Mouse (Mus musculus): ENCODE measurements around the gene Brinp2. TPM values are rescaled to one million over a fixed set of nuclear protein-coding genes. Genes with fewer than 3 reads are reported as not detected.

Brinp2 gene
- polyA plus RNA-seq, 1 experiment = 0.35 TPM

GRCm38 (mm10) chr1:158323325-158323724 is 32.8 kb downstream of the Brinp2 start:
- H3K4me1 ChIP-seq (ENCODE audit: control insufficient read depth, insufficient read depth, low read length) = no peaks in the 10 kb centered on the region
- no peak overlapping the region for H3K4me3 ChIP-seq (replicated peaks; ENCODE audit: control insufficient read depth, low read depth, low read length)
- WGBS = 73% methylated on average over 6 of the region's 6 CpGs
- H3K27ac ChIP-seq (ENCODE audit: control insufficient read depth, insufficient read depth, low read depth, low read length, poor library complexity) = no peak overlapping the region
- no peak for TF ChIP-seq CTCF (IDR thresholded peaks at IDR 0.05; ENCODE audit: control insufficient read depth, insufficient read depth, low read length)
- no peak for TF ChIP-seq POLR2A (IDR thresholded peaks at IDR 0.05; ENCODE audit: borderline replicate concordance, control insufficient read depth, low read depth, low read length)

GRCm38 (mm10) chr1:158310426-158311156 is 45.5 kb downstream of the Brinp2 start:
- no peak for TF ChIP-seq CTCF (IDR thresholded peaks at IDR 0.05; ENCODE audit: control insufficient read depth, insufficient read depth, low read length)
- TF ChIP-seq POLR2A (IDR thresholded peaks at IDR 0.05; ENCODE audit: borderline replicate concordance, control insufficient read depth, low read depth, low read length) = no peak
- H3K4me1 ChIP-seq (ENCODE audit: control insufficient read depth, insufficient read depth, low read length) = no peaks in the 10 kb centered on the region
- 61% methylated on average over 5 of the region's 5 CpGs for WGBS
- no peak overlapping the region for H3K4me3 ChIP-seq (replicated peaks; ENCODE audit: control insufficient read depth, low read depth, low read length)
- H3K27ac ChIP-seq (ENCODE audit: control insufficient read depth, insufficient read depth, low read depth, low read length, poor library complexity) = no peak overlapping the region

- Histone ChIP-seq H3K4me3 (replicated peaks; ENCODE audit: control insufficient read depth, low read depth, low read length) (no peak overlapping the region), H3K4me1 (ENCODE audit: control insufficient read depth, insufficient read depth, low read length) (no peaks in the 10 kb centered on the region), H3K27ac (ENCODE audit: control insufficient read depth, insufficient read depth, low read depth, low read length, poor library complexity) (no peak overlapping the region)
- TF ChIP-seq POLR2A (IDR thresholded peaks at IDR 0.05; ENCODE audit: borderline replicate concordance, control insufficient read depth, low read depth, low read length) = no peak
- WGBS = 72% methylated on average over 7 of the region's 7 CpGs
Measured at GRCm38 (mm10) chr1:158297042-158297441, 59.1 kb downstream of the Brinp2 start.

- Histone ChIP-seq H3K4me3 (replicated peaks; ENCODE audit: control insufficient read depth, low read depth, low read length) (no peak overlapping the region), H3K27ac (ENCODE audit: control insufficient read depth, insufficient read depth, low read depth, low read length, poor library complexity) (no peak overlapping the region), H3K4me1 (ENCODE audit: control insufficient read depth, insufficient read depth, low read length) (no peaks in the 10 kb centered on the region)
- no peak for TF ChIP-seq CTCF (IDR thresholded peaks at IDR 0.05; ENCODE audit: control insufficient read depth, insufficient read depth, low read length)
- TF ChIP-seq POLR2A (IDR thresholded peaks at IDR 0.05; ENCODE audit: borderline replicate concordance, control insufficient read depth, low read depth, low read length) = no peak
- 72% methylated on average over 8 of the region's 8 CpGs for WGBS
Measured at GRCm38 (mm10) chr1:158296287-158296931, 59.7 kb downstream of the Brinp2 start.

GRCm38 (mm10) chr1:158295270-158295669 is 60.9 kb downstream of the Brinp2 start:
- H3K4me3 ChIP-seq (replicated peaks; ENCODE audit: control insufficient read depth, low read depth, low read length) = no peak overlapping the region
- H3K4me1 ChIP-seq (ENCODE audit: control insufficient read depth, insufficient read depth, low read length) = no peaks in the 10 kb centered on the region
- H3K27ac ChIP-seq (ENCODE audit: control insufficient read depth, insufficient read depth, low read depth, low read length, poor library complexity) = no peak overlapping the region
- TF ChIP-seq CTCF (IDR thresholded peaks at IDR 0.05; ENCODE audit: control insufficient read depth, insufficient read depth, low read length) (no peak), POLR2A (IDR thresholded peaks at IDR 0.05; ENCODE audit: borderline replicate concordance, control insufficient read depth, low read depth, low read length) (no peak)
- 64% methylated on average over 16 of the region's 16 CpGs for WGBS

GRCm38 (mm10) chr1:158285198-158285597 is 70.9 kb downstream of the Brinp2 start:
- TF ChIP-seq CTCF (IDR thresholded peaks at IDR 0.05; ENCODE audit: control insufficient read depth, insufficient read depth, low read length) = no peak
- no peak for TF ChIP-seq POLR2A (IDR thresholded peaks at IDR 0.05; ENCODE audit: borderline replicate concordance, control insufficient read depth, low read depth, low read length)
- Histone ChIP-seq H3K27ac (ENCODE audit: control insufficient read depth, insufficient read depth, low read depth, low read length, poor library complexity) (no peak overlapping the region), H3K4me1 (ENCODE audit: control insufficient read depth, insufficient read depth, low read length) (no peaks in the 10 kb centered on the region), H3K4me3 (replicated peaks; ENCODE audit: control insufficient read depth, low read depth, low read length) (no peak overlapping the region)
- WGBS = 64% methylated on average over 3 of the region's 3 CpGs

- Histone ChIP-seq H3K4me3 (replicated peaks; ENCODE audit: control insufficient read depth, low read depth, low read length) (no peak overlapping the region), H3K27ac (ENCODE audit: control insufficient read depth, insufficient read depth, low read depth, low read length, poor library complexity) (no peak overlapping the region), H3K4me1 (ENCODE audit: control insufficient read depth, insufficient read depth, low read length) (no peaks in the 10 kb centered on the region)
- no peak for TF ChIP-seq POLR2A (IDR thresholded peaks at IDR 0.05; ENCODE audit: borderline replicate concordance, control insufficient read depth, low read depth, low read length)
- no peak for TF ChIP-seq CTCF (IDR thresholded peaks at IDR 0.05; ENCODE audit: control insufficient read depth, insufficient read depth, low read length)
- WGBS = 81% methylated on average over 7 of the region's 7 CpGs
Measured at GRCm38 (mm10) chr1:158283869-158284268, 72.3 kb downstream of the Brinp2 start.

- Histone ChIP-seq H3K4me3 (replicated peaks; ENCODE audit: control insufficient read depth, low read depth, low read length) (no peak overlapping the region), H3K27ac (ENCODE audit: control insufficient read depth, insufficient read depth, low read depth, low read length, poor library complexity) (no peak overlapping the region), H3K4me1 (ENCODE audit: control insufficient read depth, insufficient read depth, low read length) (no peaks in the 10 kb centered on the region)
- WGBS = 65% methylated on average over 9 of the region's 9 CpGs
- TF ChIP-seq POLR2A (IDR thresholded peaks at IDR 0.05; ENCODE audit: borderline replicate concordance, control insufficient read depth, low read depth, low read length) = no peak
- TF ChIP-seq CTCF (IDR thresholded peaks at IDR 0.05; ENCODE audit: control insufficient read depth, insufficient read depth, low read length) = no peak
Measured at GRCm38 (mm10) chr1:158272058-158272457, 84.1 kb downstream of the Brinp2 start.

Data from bone marrow, adult 2 months (tissue).